Mouse (Mus musculus) cortical plate, adult 2 months (tissue): ENCODE results near the gene Plac8.

Experiments used
- CTCF ChIP-seq: fragments of 200-500 bp; IDR thresholded peaks from 2 replicates; pipeline ENCODE4 v1.5.1; 2011; ENCODE audit warnings: mild to moderate bottlenecking, control low read depth, low read length; ENCODE audit not compliant: insufficient read depth; ENCODE audit errors: extremely low read depth
- POLR2A ChIP-seq: fragments of 200-500 bp; IDR thresholded peaks from 2 replicates; pipeline ENCODE4 v1.6.1; 2011; ENCODE audit warnings: mild to moderate bottlenecking, low read length, control low read depth; ENCODE audit not compliant: insufficient read depth; ENCODE audit errors: extremely low read depth

- TF ChIP-seq CTCF (no peak), POLR2A (no peak)
These were observed 48.9 kb upstream of the Plac8 start for GRCm38 (mm10) chr5:100620952-100621351.
